Mouse (Mus musculus) liver, embryonic 14.5 days (tissue): ENCODE measurements at regions not wholly inside any gene's neighbourhood (a gene's known extent, or its start where the extent isn't known, plus 50 kb on each side); places are given as distances from the start of the nearest gene placed in this dataset.

ENCODE experiments used
- ATAC-seq: fragments of 200-750 bp; cut with Nextera tagmentation; 2 replicates; pipeline ENCODE4 v1.8.0; 2017; ENCODE audit warnings: moderate number of reproducible peaks, mild to moderate bottlenecking, moderate library complexity; ENCODE audit not compliant: insufficient read depth
- DNase-seq, 3 experiments: peaks; one replicate each; pipeline ENCODE4 v3.0.0-alpha.2; 2012 to 2013; ENCODE audit warnings: low read depth in 3 of 3, low spot score in 3 of 3
- H3K27ac ChIP-seq: fragments of 300-500 bp; sonication (generic); 2 replicates; pipeline ENCODE4 v1.5.1; 2014; ENCODE audit warnings: moderate library complexity, mild to moderate bottlenecking, control low read depth, inconsistent platforms
- H3K27me3 ChIP-seq: fragments of 300-500 bp; sonication (generic); 2 replicates; pipeline ENCODE4 v1.6.1; 2014; ENCODE audit warnings: mild to moderate bottlenecking, low read length, moderate library complexity; ENCODE audit not compliant: control insufficient read depth, insufficient read depth
- H3K36me3 ChIP-seq: fragments of 300-500 bp; sonication (generic); replicated peaks from 2 replicates; pipeline ENCODE4 v1.6.1; 2014; ENCODE audit warnings: low read depth; ENCODE audit not compliant: control insufficient read depth, insufficient read depth
- H3K4me1 ChIP-seq, 2 experiments: fragments of 200-500 bp in 1 of 2; fragments of 300-500 bp in 1 of 2; sonication (generic) in 1 of 2; replicated peaks; 2 replicates each; pipeline ENCODE4 v1.6.1; 2012 to 2014; ENCODE audit warnings: antibody characterized with exemption in 1 of 2, inconsistent platforms in 1 of 2, low read length in 1 of 2; ENCODE audit not compliant: control insufficient read depth in 2 of 2, insufficient read depth in 2 of 2
- H3K4me2 ChIP-seq: fragments of 300-500 bp; sonication (generic); 2 replicates; pipeline ENCODE4 v1.6.1; 2014; ENCODE audit warnings: low read depth, mild to moderate bottlenecking, control low read depth, moderate library complexity
- H3K4me3 ChIP-seq, 2 experiments: fragments of 200-500 bp in 1 of 2; fragments of 300-500 bp in 1 of 2; sonication (generic) in 1 of 2; 2 replicates each; pipeline ENCODE4 v1.5.1; 2012 to 2014; ENCODE audit warnings: low read depth in 2 of 2, low read length in 2 of 2, mild to moderate bottlenecking in 2 of 2, control low read depth in 1 of 2, inconsistent platforms in 1 of 2, moderate library complexity in 1 of 2; ENCODE audit not compliant: insufficient read depth in 1 of 2
- H3K9ac ChIP-seq: fragments of 300-500 bp; sonication (generic); replicated peaks from 2 replicates; pipeline ENCODE4 v1.6.1; 2014; ENCODE audit warnings: mild to moderate bottlenecking, control low read depth, moderate library complexity
- H3K9me3 ChIP-seq: fragments of 300-500 bp; sonication (generic); 2 replicates; pipeline ENCODE4 v1.6.1; 2016; ENCODE audit warnings: low read length, mixed read lengths; ENCODE audit not compliant: control insufficient read depth
- CTCF ChIP-seq: IDR thresholded peaks from 2 replicates; pipeline ENCODE4 v1.5.1; 2016; ENCODE audit warnings: antibody characterized with exemption, low read depth, control low read depth
- EP300 ChIP-seq: IDR thresholded peaks from 2 replicates; pipeline ENCODE4 v1.6.1; 2016; ENCODE audit warnings: antibody characterized with exemption, low read depth
- WGBS: fragments of 180-500 bp; shearing (Covaris S2); extraction: QIAGEN DNeasy Blood & Tissue Kit; methylation state at CpG from one replicate; pipeline ENCODE4 v1.1.7; 2014; ENCODE audit not compliant: insufficient replicate concordance; 5-methylcytosine and 5-hydroxymethylcytosine counted together

GRCm38 (mm10) chr5:64022633-64023323 lies 54.1 kb upstream of the Rell1 start:
- no peaks in the 10 kb centered on the region for H3K4me1 ChIP-seq
- WGBS, result 70% methylated on average over 18 of the region's 18 CpGs
- H3K4me2 ChIP-seq, result no peak overlapping the region
- no peak for ATAC-seq
- H3K27ac ChIP-seq, result no peak overlapping the region
- H3K9ac ChIP-seq, result no peak overlapping the region
- TF ChIP-seq EP300, result no peak
- TF ChIP-seq CTCF, result no peak
- no peaks in the 10 kb centered on the region for H3K27me3 ChIP-seq
- H3K4me3 ChIP-seq, result no peak overlapping the region
- H3K36me3 ChIP-seq, result no peaks in the 10 kb centered on the region
- H3K9me3 ChIP-seq, result no peaks in the 10 kb centered on the region
- DNase-seq, result no peak

GRCm38 (mm10) chr5:64023324-64023650 lies 54.6 kb upstream of the Rell1 start:
- DNase-seq (no peak), ATAC-seq (no peak)
- H3K4me2 ChIP-seq, result no peak overlapping the region
- no peak overlapping the region for H3K4me3 ChIP-seq
- H3K9me3 ChIP-seq, result no peaks in the 10 kb centered on the region
- TF ChIP-seq CTCF (no peak), EP300 (no peak)
- H3K27me3 ChIP-seq, result no peaks in the 10 kb centered on the region
- H3K9ac ChIP-seq, result no peak overlapping the region
- no peaks in the 10 kb centered on the region for H3K36me3 ChIP-seq
- H3K27ac ChIP-seq, result no peak overlapping the region
- no peaks in the 10 kb centered on the region for H3K4me1 ChIP-seq

- DNase-seq (no peak), ATAC-seq (no peak)
- Histone ChIP-seq H3K9ac (no peak overlapping the region), H3K4me2 (no peak overlapping the region), H3K4me3 (no peak overlapping the region), H3K4me1 (no peaks in the 10 kb centered on the region), H3K36me3 (no peaks in the 10 kb centered on the region), H3K27ac (no peak overlapping the region), H3K27me3 (no peaks in the 10 kb centered on the region), H3K9me3 (no peaks in the 10 kb centered on the region)
- 58% methylated on average over 8 of the region's 8 CpGs for WGBS
- TF ChIP-seq CTCF, result no peak
- no peak for TF ChIP-seq EP300
Measured at GRCm38 (mm10) chr5:64024420-64024819, 55.7 kb upstream of the Rell1 start.

- Histone ChIP-seq H3K4me2 (no peak overlapping the region), H3K4me3 (no peak overlapping the region), H3K36me3 (no peaks in the 10 kb centered on the region), H3K4me1 (no peaks in the 10 kb centered on the region), H3K27ac (no peak overlapping the region), H3K27me3 (no peaks in the 10 kb centered on the region), H3K9ac (no peak overlapping the region), H3K9me3 (no peaks in the 10 kb centered on the region)
- ATAC-seq (no peak), DNase-seq (no peak)
- TF ChIP-seq CTCF (no peak), EP300 (no peak)
- 60% methylated on average over 5 of the region's 5 CpGs for WGBS
Measured at GRCm38 (mm10) chr5:64027733-64028132, 59.0 kb upstream of the Rell1 start.

GRCm38 (mm10) chr5:64029622-64030145 lies 61.0 kb upstream of the Rell1 start:
- WGBS, result 38% methylated on average over 7 of the region's 7 CpGs
- ATAC-seq, result no peak
- H3K9me3 ChIP-seq, result no peaks in the 10 kb centered on the region
- TF ChIP-seq CTCF (no peak), EP300 (no peak)
- H3K4me1 ChIP-seq, result no peaks in the 10 kb centered on the region
- no peak overlapping the region for H3K9ac ChIP-seq
- H3K36me3 ChIP-seq, result no peaks in the 10 kb centered on the region
- H3K4me3 ChIP-seq, result no peak overlapping the region
- H3K27me3 ChIP-seq, result no peaks in the 10 kb centered on the region
- no peak overlapping the region for H3K27ac ChIP-seq
- no peak for DNase-seq
- H3K4me2 ChIP-seq, result no peak overlapping the region
